Mouse (Mus musculus) MEL (cell line): ENCODE results near the gene Lysmd3. TPM values are rescaled to one million over a fixed set of nuclear protein-coding genes. Genes with fewer than 3 reads are reported as not detected.

ENCODE experiments used
- DNase-seq: peaks from one replicate; pipeline ENCODE4 v3.0.0; 2011; ENCODE audit warnings: low read depth, low spot score
- H3K27ac ChIP-seq: 2 replicates; pipeline ENCODE4 v1.5.1; 2012; ENCODE audit warnings: low read depth, mild to moderate bottlenecking, control low read depth, low read length, moderate library complexity; ENCODE audit not compliant: control insufficient read depth
- H3K27me3 ChIP-seq, 2 experiments: fragments of 150-350 bp in 1 of 2; sonication (generic) in 1 of 2; 2 replicates each; pipeline ENCODE4 v1.6.1; 2012; ENCODE audit warnings: low read length in 2 of 2, mild to moderate bottlenecking in 2 of 2, improper control_type of control experiment in 1 of 2, moderate library complexity in 1 of 2; ENCODE audit not compliant: insufficient read depth in 2 of 2, control insufficient read depth in 1 of 2
- H3K36me3 ChIP-seq, 2 experiments: 2 replicates each; pipeline ENCODE4 v1.6.1; 2012 to 2014; ENCODE audit warnings: low read length in 2 of 2, improper control_type of control experiment in 1 of 2, inconsistent platforms in 1 of 2, mild to moderate bottlenecking in 1 of 2; ENCODE audit not compliant: insufficient read depth in 2 of 2, control insufficient read depth in 1 of 2
- H3K4me1 ChIP-seq, 2 experiments: fragments of 150-350 bp in 1 of 2; sonication (generic) in 1 of 2; 2 replicates each; pipeline ENCODE4 v1.6.1; 2012; ENCODE audit warnings: low read length in 2 of 2, improper control_type of control experiment in 1 of 2, mild to moderate bottlenecking in 1 of 2; ENCODE audit not compliant: insufficient read depth in 2 of 2, control insufficient read depth in 1 of 2
- H3K4me3 ChIP-seq, 2 experiments: fragments of 150-350 bp in 1 of 2; sonication (generic) in 1 of 2; 2 replicates each; pipeline ENCODE4 v1.5.1; 2012; ENCODE audit warnings: low read depth in 2 of 2, low read length in 2 of 2, mild to moderate bottlenecking in 2 of 2, moderate library complexity in 2 of 2, control low read depth in 1 of 2, improper control_type of control experiment in 1 of 2; ENCODE audit not compliant: control insufficient read depth in 1 of 2, insufficient read depth in 1 of 2
- H3K79me2 ChIP-seq: 2 replicates; pipeline ENCODE4 v1.6.1; 2012; ENCODE audit warnings: mild to moderate bottlenecking, low read length, moderate library complexity; ENCODE audit not compliant: control insufficient read depth, poor library complexity, insufficient read depth
- H3K9ac ChIP-seq: 2 replicates; pipeline ENCODE4 v1.6.1; 2012; ENCODE audit warnings: low read depth, mild to moderate bottlenecking, control low read depth, low read length, moderate library complexity; ENCODE audit not compliant: control insufficient read depth, poor library complexity, severe bottlenecking
- H3K9me3 ChIP-seq: fragments of 150-350 bp; sonication (generic); replicated peaks from 2 replicates; pipeline ENCODE4 v1.6.1; 2012; ENCODE audit warnings: mild to moderate bottlenecking, low read length, improper control_type of control experiment, moderate library complexity; ENCODE audit not compliant: insufficient read depth
- BHLHE40 ChIP-seq: IDR thresholded peaks from 2 replicates; pipeline ENCODE4 v1.6.1; 2012; ENCODE audit warnings: low read depth, mild to moderate bottlenecking, inconsistent platforms, low read length, improper control_type of control experiment, borderline replicate concordance
- CHD1 ChIP-seq: IDR thresholded peaks from 2 replicates; pipeline ENCODE4 v1.6.1; 2012; ENCODE audit warnings: low read depth, mild to moderate bottlenecking, inconsistent platforms, low read length, improper control_type of control experiment
- CHD2 ChIP-seq: IDR thresholded peaks from 2 replicates; pipeline ENCODE4 v1.6.1; 2011; ENCODE audit warnings: low read length, improper control_type of control experiment
- CTCF ChIP-seq, 3 experiments: IDR thresholded peaks in 2 of 3; conservative IDR thresholded peaks in 1 of 3; 2 replicates each; pipeline ENCODE4 v1.5.1; 2011 to 2012; ENCODE audit warnings: low read length in 3 of 3, low read depth in 2 of 3, mild to moderate bottlenecking in 2 of 3, improper control_type of control experiment in 1 of 3, inconsistent platforms in 1 of 3, mixed read lengths in 1 of 3, moderate library complexity in 1 of 3; ENCODE audit not compliant: control insufficient read depth in 1 of 3, insufficient read depth in 1 of 3, poor library complexity in 1 of 3, severe bottlenecking in 1 of 3
- E2F4 ChIP-seq: IDR thresholded peaks from 2 replicates; pipeline ENCODE4 v1.6.1; 2011; ENCODE audit warnings: low read depth, low read length, improper control_type of control experiment, borderline replicate concordance
- ELF1 ChIP-seq: IDR thresholded peaks from 2 replicates; pipeline ENCODE4 v1.6.1; 2014; ENCODE audit warnings: low read depth, mild to moderate bottlenecking, inconsistent platforms, low read length, improper control_type of control experiment, moderate library complexity
- EP300 ChIP-seq, 2 experiments: IDR thresholded peaks; 2 replicates each; pipeline ENCODE4 v1.6.1; 2011; ENCODE audit warnings: improper control_type of control experiment in 2 of 2, low read length in 2 of 2, low read depth in 1 of 2, mild to moderate bottlenecking in 1 of 2
- ETS1 ChIP-seq: IDR thresholded peaks from 2 replicates; pipeline ENCODE4 v1.6.1; 2012; ENCODE audit warnings: low read depth, mild to moderate bottlenecking, inconsistent platforms, low read length, improper control_type of control experiment, moderate library complexity
- GABPA ChIP-seq: IDR thresholded peaks from 2 replicates; pipeline ENCODE4 v1.6.1; 2012; ENCODE audit warnings: low read depth, mild to moderate bottlenecking, inconsistent platforms, low read length, improper control_type of control experiment, moderate library complexity
- GATA1 ChIP-seq: IDR thresholded peaks from 2 replicates; pipeline ENCODE4 v1.6.1; 2011; ENCODE audit warnings: low read depth, low read length, improper control_type of control experiment
- HCFC1 ChIP-seq: IDR thresholded peaks from 2 replicates; pipeline ENCODE4 v1.6.1; 2012; ENCODE audit warnings: low read depth, mild to moderate bottlenecking, inconsistent platforms, low read length, improper control_type of control experiment, moderate library complexity
- KAT2A ChIP-seq: conservative IDR thresholded peaks from 2 replicates; pipeline ENCODE4 v1.6.1; 2012; ENCODE audit warnings: low read depth, low read length, improper control_type of control experiment, inconsistent platforms
- MAFK ChIP-seq: IDR thresholded peaks from 2 replicates; pipeline ENCODE4 v1.6.1; 2011; ENCODE audit warnings: low read depth, mild to moderate bottlenecking, low read length, improper control_type of control experiment, borderline replicate concordance
- MAZ ChIP-seq: IDR thresholded peaks from 2 replicates; pipeline ENCODE4 v1.6.1; 2012; ENCODE audit warnings: low read depth, mild to moderate bottlenecking, inconsistent platforms, low read length, improper control_type of control experiment
- MEF2A ChIP-seq: IDR thresholded peaks from 2 replicates; pipeline ENCODE4 v1.6.1; 2014; ENCODE audit warnings: low read depth, mild to moderate bottlenecking, inconsistent platforms, low read length, improper control_type of control experiment; ENCODE audit not compliant: poor library complexity, insufficient replicate concordance, severe bottlenecking; ENCODE audit errors: extremely low read depth
- MXI1 ChIP-seq: IDR thresholded peaks from 2 replicates; pipeline ENCODE4 v1.6.1; 2011; ENCODE audit warnings: mild to moderate bottlenecking, low read depth, low read length, improper control_type of control experiment
- MYB ChIP-seq: IDR thresholded peaks from 2 replicates; pipeline ENCODE4 v1.6.1; 2011; ENCODE audit warnings: mild to moderate bottlenecking, low read depth, low read length, improper control_type of control experiment
- MYC ChIP-seq: IDR thresholded peaks from 2 replicates; pipeline ENCODE4 v1.6.1; 2011; ENCODE audit warnings: low read depth, mild to moderate bottlenecking, low read length, improper control_type of control experiment, moderate library complexity
- NELFE ChIP-seq: IDR thresholded peaks from 2 replicates; pipeline ENCODE4 v1.6.1; 2011; ENCODE audit warnings: low read depth, low read length, improper control_type of control experiment
- NRF1 ChIP-seq: IDR thresholded peaks from 2 replicates; pipeline ENCODE4 v1.6.1; 2014; ENCODE audit warnings: low read depth, mild to moderate bottlenecking, inconsistent platforms, low read length, improper control_type of control experiment, moderate library complexity; ENCODE audit not compliant: poor library complexity, insufficient read depth, severe bottlenecking
- POLR2A ChIP-seq, 2 experiments: IDR thresholded peaks; 2 replicates each; pipeline ENCODE4 v1.6.1; 2011 to 2012; ENCODE audit warnings: low read length in 2 of 2, mild to moderate bottlenecking in 2 of 2, control low read depth in 1 of 2, improper control_type of control experiment in 1 of 2, low read depth in 1 of 2, moderate library complexity in 1 of 2; ENCODE audit not compliant: control insufficient read depth in 1 of 2, insufficient read depth in 1 of 2, poor library complexity in 1 of 2
- POLR2AphosphoS2 ChIP-seq: IDR thresholded peaks from 2 replicates; pipeline ENCODE4 v1.6.1; 2011; ENCODE audit warnings: low read length, improper control_type of control experiment
- POLR2AphosphoS5 ChIP-seq: IDR thresholded peaks from 2 replicates; pipeline ENCODE4 v1.6.1; 2012; ENCODE audit warnings: low read depth, borderline replicate concordance, mild to moderate bottlenecking, inconsistent platforms, low read length, moderate library complexity, mixed read lengths
- RCOR1 ChIP-seq: IDR thresholded peaks from 2 replicates; pipeline ENCODE4 v1.6.1; 2012; ENCODE audit warnings: low read depth, mild to moderate bottlenecking, inconsistent platforms, low read length, improper control_type of control experiment
- SIN3A ChIP-seq: IDR thresholded peaks from 2 replicates; pipeline ENCODE4 v1.6.1; 2012; ENCODE audit warnings: low read length, improper control_type of control experiment, inconsistent platforms
- SMC3 ChIP-seq: IDR thresholded peaks from 2 replicates; pipeline ENCODE4 v1.6.1; 2011; ENCODE audit warnings: low read depth, low read length, improper control_type of control experiment
- TAL1 ChIP-seq: IDR thresholded peaks from 2 replicates; pipeline ENCODE4 v1.6.1; 2012; ENCODE audit warnings: mild to moderate bottlenecking, inconsistent platforms, low read length, moderate library complexity, mixed read lengths
- TBP ChIP-seq: IDR thresholded peaks from 2 replicates; pipeline ENCODE4 v1.8.0; 2011; ENCODE audit warnings: low read depth, low read length, improper control_type of control experiment
- TCF12 ChIP-seq: IDR thresholded peaks from 2 replicates; pipeline ENCODE4 v1.6.1; 2014; ENCODE audit warnings: low read depth, mild to moderate bottlenecking, inconsistent platforms, low read length, improper control_type of control experiment, moderate library complexity
- UBTF ChIP-seq: IDR thresholded peaks from 2 replicates; pipeline ENCODE4 v1.6.1; 2012; ENCODE audit warnings: low read depth, mild to moderate bottlenecking, inconsistent platforms, low read length, improper control_type of control experiment, moderate library complexity, borderline replicate concordance; ENCODE audit not compliant: insufficient read depth
- USF1 ChIP-seq: IDR thresholded peaks from 2 replicates; pipeline ENCODE4 v1.6.1; 2014; ENCODE audit warnings: low read depth, mild to moderate bottlenecking, inconsistent platforms, low read length, improper control_type of control experiment, moderate library complexity
- USF2 ChIP-seq, 2 experiments: IDR thresholded peaks; 2 replicates each; pipeline ENCODE4 v1.6.1; 2011 to 2012; ENCODE audit warnings: improper control_type of control experiment in 2 of 2, low read length in 2 of 2, borderline replicate concordance in 1 of 2, inconsistent platforms in 1 of 2, low read depth in 1 of 2, mild to moderate bottlenecking in 1 of 2; ENCODE audit not compliant: insufficient read depth in 1 of 2
- ZKSCAN1 ChIP-seq: IDR thresholded peaks from 2 replicates; pipeline ENCODE4 v1.6.1; 2012; ENCODE audit warnings: low read depth, mild to moderate bottlenecking, inconsistent platforms, low read length, improper control_type of control experiment, moderate library complexity
- ZMIZ1 ChIP-seq: IDR thresholded peaks from 2 replicates; pipeline ENCODE4 v1.6.1; 2012; ENCODE audit warnings: low read depth, mild to moderate bottlenecking, inconsistent platforms, low read length, improper control_type of control experiment, moderate library complexity
- ZNF384 ChIP-seq: IDR thresholded peaks from 2 replicates; pipeline ENCODE4 v1.6.1; 2012; ENCODE audit warnings: low read depth, mild to moderate bottlenecking, inconsistent platforms, low read length, improper control_type of control experiment
- polyA plus RNA-seq, 2 experiments: library from polyadenylated mRNA; stranded (reverse) in 1 of 2; unstranded in 1 of 2; fragments of >175 nt in 1 of 2; fragments of >200 nt in 1 of 2; gene quantifications; 2 replicates each; pipeline versions ENCODE4 v1.2.1 to v1.2.4; 2012; ENCODE audit warnings: low replicate concordance in 2 of 2, low read depth in 1 of 2; ENCODE audit not compliant: insufficient read length in 2 of 2, insufficient read depth in 1 of 2, missing spikeins in 1 of 2
- total RNA-seq: library from RNA; depleted of rRNA; stranded (reverse); fragments of 300-350 nt; gene quantifications from 2 replicates; pipeline ENCODE4 v1.2.3, GENCODE M21; 2012; rRNA removed

Lysmd3 gene
- total RNA-seq (12.2 and 12.5 TPM in 2 replicates), polyA plus RNA-seq (1 to 10 TPM in 1 of 2 experiments, not detected in 1; 7.1 TPM)

GRCm38 (mm10) chr13:81657351-81658052 lies at the start of gene Lysmd3:
TSS of gene Lysmd3 (plus strand) at chr13:81657663.
- Histone ChIP-seq H3K79me2 (peaks cover 9% of the 10 kb centered on the region), H3K4me1 (peaks cover 0 to 7% of the 10 kb centered on the region in 2 experiments; a peak in 1 of 4 replicates), H3K4me3 (peak within 1 kb of the TSS; percentile 90 to 98), H3K9me3 (no peaks in the 10 kb centered on the region), H3K27ac (peak within 1 kb of the TSS; percentile 90), H3K36me3 (peaks cover 0 to 14% of the 10 kb centered on the region in 2 experiments; a peak in 2 of 4 replicates), H3K9ac (peak within 1 kb of the TSS; percentile 82), H3K27me3 (no peaks in the 10 kb centered on the region)
- DNase-seq, result peak; percentile 94
- no peak for TF ChIP-seq POLR2AphosphoS5
- TF ChIP-seq GATA1, result 0 out of 2 replicates have a peak, but pooled peaks have one; percentile 1
- TF ChIP-seq TCF12, result peak; percentile 44; the same call in 1 of the 2 replicates
- no peak for TF ChIP-seq BHLHE40
- no peak for TF ChIP-seq E2F4
- peak; percentile 57 for TF ChIP-seq NELFE
- TF ChIP-seq UBTF, result no peak
- TF ChIP-seq CHD1, result no peak
- no peak for TF ChIP-seq MYC
- no peak for TF ChIP-seq CHD2
- no peak for TF ChIP-seq TAL1
- no peak for TF ChIP-seq EP300 (IDR thresholded peaks at IDR 0.05; ENCODE audit: low read depth in 1 of 2, low read length in 2 of 2)
- peak; percentile 78 to 83; a peak in 3 of 4 replicates for TF ChIP-seq POLR2A (IDR thresholded peaks at IDR 0.05; ENCODE audit: control insufficient read depth in 1 of 2, insufficient read depth in 1 of 2, low read depth in 1 of 2, low read length in 2 of 2, poor library complexity in 1 of 2)
- no peak for TF ChIP-seq USF1
- TF ChIP-seq MXI1, result peak; percentile 38
- no peak for TF ChIP-seq MYB
- TF ChIP-seq POLR2AphosphoS2, result peak; percentile 73; the same call in 1 of the 2 replicates
- TF ChIP-seq GABPA, result no peak
- TF ChIP-seq KAT2A, result no peak
- no peak for TF ChIP-seq USF2 (IDR thresholded peaks at IDR 0.05; ENCODE audit: borderline replicate concordance in 1 of 2, insufficient read depth in 1 of 2, low read depth in 1 of 2, low read length in 2 of 2)
- TF ChIP-seq SMC3, result no peak
- peak; percentile 66 for TF ChIP-seq HCFC1
- TF ChIP-seq MAZ, result peak; percentile 50; the same call in 1 of the 2 replicates
- TF ChIP-seq ZNF384, result no peak
- peak; percentile 85 for TF ChIP-seq NRF1
- no peak for TF ChIP-seq RCOR1
- TF ChIP-seq MAFK, result no peak
- peak; percentile 52; the same call in 1 of the 2 replicates for TF ChIP-seq TBP
- no peak; the same call in 1 of the 2 replicates for TF ChIP-seq SIN3A
- TF ChIP-seq ETS1, result no peak; the same call in 1 of the 2 replicates
- TF ChIP-seq MEF2A, result no peak
- TF ChIP-seq ELF1, result peak; percentile 56; the same call in 1 of the 2 replicates
- no peak for TF ChIP-seq CTCF (IDR thresholded peaks at IDR 0.05 in 2 of 3, conservative IDR thresholded peaks at IDR 0.05 in 1 of 3; ENCODE audit: control insufficient read depth in 1 of 3, insufficient read depth in 1 of 3, low read depth in 2 of 3, low read length in 3 of 3, poor library complexity in 1 of 3, severe bottlenecking in 1 of 3)
- no peak; the same call in 1 of the 2 replicates for TF ChIP-seq ZMIZ1
- no peak for TF ChIP-seq ZKSCAN1
